15 mouse cellular contexts compared by ENCODE assay signal in genomic region chr3:51036700-51037306, GRCm38 (mm10).
"Had no signal": no experiment of that assay in that cellular context is flagged by ENCODE, and none has a peak within 500 bp of the region (broad histone marks: within the 10 kb centered on the region; RNA-seq: fewer than 3 reads in every experiment).

No protein-coding gene starts in this region.

- DNase-seq: kidney, adult 11 months; kidney, adult 9 months; kidney, postnatal 36 days; lung, postnatal 10 days; thymus, adult 2 months; thymus, postnatal 25 days had no signal

- H3K4me2 ChIP-seq: limb, embryonic 12.5 days; midbrain, embryonic 11.5 days; neural tube, embryonic 12.5 days had no signal

- ATAC-seq: midbrain, embryonic 16.5 days had no signal

- H3K27ac ChIP-seq: kidney, postnatal 0 days; layer of hippocampus, adult 2 months; limb, embryonic 12.5 days; liver, embryonic 14.5 days; macrophage; neural tube, embryonic 12.5 days had no signal

- H3K9ac ChIP-seq: limb, embryonic 12.5 days; liver, embryonic 14.5 days; neural tube, embryonic 12.5 days had no signal

- H3K36me3 ChIP-seq: limb, embryonic 12.5 days; neural tube, embryonic 12.5 days had no signal

- H3K4me3 ChIP-seq: layer of hippocampus, adult 2 months; limb, embryonic 12.5 days; megakaryocyte, embryonic 14.5 days; neural tube, embryonic 12.5 days had no signal

- H3K9me3 ChIP-seq: limb, embryonic 12.5 days; megakaryocyte, embryonic 14.5 days; neural tube, embryonic 12.5 days had no signal

- H3K4me1 ChIP-seq: megakaryocyte, embryonic 14.5 days; neural tube, embryonic 12.5 days had no signal

- H3K27me3 ChIP-seq: limb, embryonic 12.5 days; megakaryocyte, embryonic 14.5 days; neural tube, embryonic 12.5 days had no signal
